Mouse (Mus musculus) forelimb bud, embryonic 11.5 days (tissue): ENCODE data around the gene Syngr2.

Experiments
- DNase-seq: peaks from one replicate; pipeline ENCODE4 v3.0.0-alpha.2; 2012; ENCODE audit warnings: low read depth, low spot score

Syngr2 gene

GRCm38 (mm10) chr11:117863174-117863856, 53.8 kb downstream of the Syngr2 start:
- DNase-seq: no peak
